Mouse (Mus musculus): ENCODE data around the gene Zfp709.
"Not testable (repeated sequence)": the region's sequence is repeated elsewhere in the genome, so short reads cannot be mapped to it uniquely, and the experiment has no call there.

Zfp709 gene

DNA sequence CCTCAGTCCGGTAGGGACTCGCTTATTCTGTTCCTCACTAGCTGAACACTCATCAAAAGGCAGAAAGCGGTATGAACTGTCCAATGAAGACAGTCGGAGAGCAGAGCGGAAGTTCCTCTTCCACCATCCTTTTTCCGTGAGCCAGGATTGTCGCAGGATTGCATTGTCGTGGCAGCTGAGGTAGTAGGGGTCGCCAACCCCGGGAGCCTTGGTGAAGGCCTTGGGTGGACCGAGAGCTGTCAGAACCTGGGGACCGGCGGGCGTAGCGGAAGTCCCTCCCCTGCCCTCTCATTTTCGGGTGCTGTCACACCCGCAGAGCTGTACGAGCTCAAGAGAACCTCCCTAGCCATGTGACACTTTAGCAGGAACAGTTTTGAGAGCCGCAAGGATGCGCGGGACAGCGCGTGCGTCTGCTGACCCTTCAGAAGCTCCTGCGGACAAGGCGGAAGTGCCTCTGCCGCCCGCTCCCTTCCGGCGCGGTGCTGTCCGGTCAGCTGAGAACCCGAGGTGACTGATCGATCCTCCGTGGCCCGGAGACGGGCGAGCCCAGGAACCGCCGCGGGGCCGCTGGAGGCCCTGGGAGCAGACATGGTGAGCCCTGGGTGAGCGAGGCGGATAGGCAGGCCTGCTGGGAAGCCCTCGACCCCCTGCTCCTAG, at the start of gene Zfp709:
TSS of gene Zfp709 (plus strand) at position 402 of the 657 bp plus-strand sequence.
- DNase-seq (ENCODE audit: low spot score in 2 of 2): peak; percentile 72 to 81

DNA sequence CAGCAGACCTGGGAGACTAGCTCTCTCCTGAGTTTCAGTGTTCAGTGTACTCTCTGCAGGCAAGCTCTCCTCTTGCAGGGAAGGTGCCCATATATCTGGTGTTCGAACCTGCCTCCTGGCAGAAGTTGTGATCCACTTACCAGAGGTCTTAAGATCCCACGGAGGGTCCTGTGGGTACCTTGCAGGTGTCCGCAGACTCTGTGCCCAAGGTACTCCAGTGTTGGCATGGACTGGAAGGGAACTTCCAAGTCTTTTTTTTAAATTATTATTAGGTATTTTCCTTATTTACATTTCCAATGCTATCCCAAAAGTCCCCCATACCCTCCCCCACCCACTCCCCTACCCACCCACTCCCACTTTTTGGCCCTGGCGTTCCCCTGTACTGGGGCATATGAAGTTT, 43.6 kb upstream of the Zfp709 start:
- not testable (repeated sequence) for DNase-seq (ENCODE audit: low spot score in 2 of 2)

DNA sequence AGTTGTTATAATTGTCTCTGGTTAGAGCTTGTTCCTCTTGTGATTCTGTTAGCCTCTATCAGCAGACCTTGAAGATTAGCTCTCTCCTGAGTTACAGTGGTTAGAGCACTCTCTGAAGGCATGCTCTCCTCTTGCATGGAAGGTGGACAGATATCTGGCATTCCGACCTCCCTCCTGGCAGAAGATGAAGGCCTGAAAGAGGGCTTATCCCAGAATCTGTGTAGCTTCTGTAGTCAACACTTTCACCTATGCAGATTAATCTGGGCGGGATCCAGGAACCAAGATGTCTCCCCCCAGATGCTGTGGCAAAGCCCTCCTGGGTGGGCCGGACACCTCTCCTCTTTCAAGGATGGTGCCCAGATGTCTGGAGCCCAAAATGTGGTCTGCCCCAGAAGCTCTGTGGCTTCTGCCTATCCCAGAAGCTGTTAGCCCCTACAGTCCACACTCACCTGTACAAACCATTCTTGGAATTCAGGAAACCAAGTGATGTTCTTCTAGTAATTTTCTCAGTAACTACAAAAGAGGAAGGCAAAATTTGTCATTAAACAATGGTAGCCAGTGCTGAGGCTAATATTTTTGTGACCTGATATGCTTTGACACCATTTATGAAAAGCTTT, 40.5 kb upstream of the Zfp709 start:
- DNase-seq (ENCODE audit: low spot score in 2 of 2): not testable (repeated sequence)

DNA sequence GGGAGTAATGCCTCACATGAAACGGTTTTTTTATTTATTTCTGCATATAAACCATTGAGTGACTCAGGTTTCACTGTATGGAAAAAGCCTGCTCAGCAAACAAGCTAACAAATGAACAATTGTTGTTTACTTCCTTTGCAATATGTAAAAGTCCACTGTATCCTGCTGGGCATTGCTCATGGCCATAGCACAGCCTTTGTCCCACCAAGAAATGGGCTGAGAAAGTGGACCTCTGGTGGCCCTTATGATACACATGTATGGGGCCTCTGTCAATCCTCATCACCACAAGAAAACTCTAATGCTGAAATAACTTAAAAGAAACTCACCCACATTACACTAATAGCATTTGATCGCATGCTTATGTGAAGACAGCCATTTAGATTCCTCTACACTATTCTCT, 39.3 kb upstream of the Zfp709 start:
- not testable (repeated sequence) for DNase-seq (ENCODE audit: low spot score in 2 of 2)

DNA sequence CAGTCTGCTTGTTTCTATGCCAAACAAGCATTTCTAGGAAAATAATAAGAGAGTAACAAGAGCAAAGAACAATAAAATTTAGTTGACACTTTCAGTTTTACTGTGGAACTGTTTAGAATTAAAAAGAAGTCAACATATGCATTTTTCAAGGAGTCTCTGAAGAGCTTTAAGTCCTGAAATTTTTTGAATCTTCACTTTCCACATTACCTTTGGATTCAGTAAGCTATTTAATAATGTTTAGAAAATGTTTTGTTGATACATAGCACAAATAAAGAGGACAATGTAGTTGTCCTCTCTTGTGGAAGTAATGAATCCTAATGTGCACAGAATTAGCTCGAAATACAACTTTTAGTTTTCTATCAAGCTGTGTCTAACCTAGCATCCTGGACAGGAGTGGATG, 37.4 kb upstream of the Zfp709 start:
- DNase-seq (ENCODE audit: low spot score in 2 of 2): not testable (repeated sequence)

DNA sequence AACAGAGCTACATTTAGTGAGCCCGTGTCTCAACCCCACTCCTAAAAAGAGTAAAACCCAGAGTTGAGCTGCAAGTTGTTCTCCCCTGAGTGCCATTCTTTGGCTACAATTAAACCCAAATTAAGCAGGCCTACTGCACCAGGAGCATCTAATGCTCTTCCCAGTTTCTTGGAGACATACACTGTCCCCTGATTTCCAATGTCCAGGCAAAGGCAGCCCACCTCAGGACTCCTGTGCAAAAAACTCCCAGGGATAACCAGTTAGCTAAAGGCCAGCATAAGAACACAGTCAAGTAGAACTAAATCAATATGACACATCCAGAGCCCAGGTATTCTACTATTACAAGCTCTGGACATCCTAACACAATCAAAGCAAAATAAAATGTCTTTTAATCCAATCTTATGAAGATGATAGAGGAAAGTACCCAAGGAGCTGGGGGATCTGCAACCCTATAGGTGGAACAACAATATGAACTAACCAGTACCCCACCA, 35.8 kb upstream of the Zfp709 start:
- not testable (repeated sequence) for DNase-seq (ENCODE audit: low spot score in 2 of 2)

DNA sequence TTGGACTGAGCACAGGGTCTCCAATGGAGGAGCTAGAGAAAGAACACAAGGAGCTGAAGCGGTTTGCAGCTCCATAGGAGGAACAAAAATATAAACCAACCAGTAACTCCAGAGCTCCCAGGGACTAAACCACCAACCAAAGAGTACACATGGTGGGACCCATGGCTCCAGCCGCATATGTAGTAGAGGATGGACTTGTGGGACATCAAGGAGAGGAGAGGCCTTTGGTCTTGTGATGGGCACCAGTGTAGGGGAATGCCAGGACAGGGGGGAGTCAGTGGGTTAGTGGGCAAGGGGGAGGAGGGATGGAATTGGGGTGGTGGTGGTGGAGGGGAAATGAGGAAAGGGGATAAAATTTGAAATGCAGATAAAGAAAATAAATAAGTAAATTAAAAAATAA, 35.1 kb upstream of the Zfp709 start:
- DNase-seq (ENCODE audit: low spot score in 2 of 2): not testable (repeated sequence)

DNA sequence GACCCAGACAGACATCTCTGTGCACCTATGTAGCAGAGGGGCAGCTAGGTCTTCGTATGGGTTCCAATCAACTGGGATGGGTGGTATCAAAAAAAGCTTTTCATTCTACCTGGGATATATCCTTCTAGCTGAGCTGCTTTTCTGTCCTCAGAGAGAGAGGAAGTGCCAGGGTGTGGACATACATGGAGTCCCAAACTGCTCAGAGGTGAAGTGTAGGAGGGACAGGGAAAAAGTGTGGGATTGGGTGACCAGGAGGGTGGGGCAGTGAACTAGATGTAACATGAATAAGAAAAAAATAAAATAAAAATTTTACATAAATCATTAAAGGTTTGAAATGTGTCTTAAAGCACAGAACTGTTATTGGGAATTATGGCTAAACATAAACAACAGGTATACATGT, 30.8 kb upstream of the Zfp709 start:
- DNase-seq (ENCODE audit: low spot score in 2 of 2): not testable (repeated sequence)

DNA sequence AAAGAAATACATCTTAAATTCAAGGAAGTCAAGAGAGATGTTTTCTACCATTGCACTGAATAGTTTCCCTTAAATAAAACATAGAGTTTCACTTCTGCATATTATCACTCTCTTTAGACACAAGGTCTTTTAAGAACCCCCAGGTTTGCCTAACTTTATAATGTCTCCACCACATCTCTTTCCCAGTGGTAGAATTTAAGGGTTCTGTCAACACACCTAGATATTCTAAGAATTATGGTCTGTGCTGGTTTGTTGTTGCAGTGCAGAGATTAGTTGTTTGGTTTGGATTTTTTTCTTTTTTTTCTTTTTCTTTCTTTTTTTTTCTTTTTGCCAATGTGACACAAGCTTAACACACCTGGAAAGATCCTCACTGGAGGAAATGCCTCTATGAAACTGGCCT, 28.5 kb upstream of the Zfp709 start:
- DNase-seq (ENCODE audit: low spot score in 2 of 2): not testable (repeated sequence)

DNA sequence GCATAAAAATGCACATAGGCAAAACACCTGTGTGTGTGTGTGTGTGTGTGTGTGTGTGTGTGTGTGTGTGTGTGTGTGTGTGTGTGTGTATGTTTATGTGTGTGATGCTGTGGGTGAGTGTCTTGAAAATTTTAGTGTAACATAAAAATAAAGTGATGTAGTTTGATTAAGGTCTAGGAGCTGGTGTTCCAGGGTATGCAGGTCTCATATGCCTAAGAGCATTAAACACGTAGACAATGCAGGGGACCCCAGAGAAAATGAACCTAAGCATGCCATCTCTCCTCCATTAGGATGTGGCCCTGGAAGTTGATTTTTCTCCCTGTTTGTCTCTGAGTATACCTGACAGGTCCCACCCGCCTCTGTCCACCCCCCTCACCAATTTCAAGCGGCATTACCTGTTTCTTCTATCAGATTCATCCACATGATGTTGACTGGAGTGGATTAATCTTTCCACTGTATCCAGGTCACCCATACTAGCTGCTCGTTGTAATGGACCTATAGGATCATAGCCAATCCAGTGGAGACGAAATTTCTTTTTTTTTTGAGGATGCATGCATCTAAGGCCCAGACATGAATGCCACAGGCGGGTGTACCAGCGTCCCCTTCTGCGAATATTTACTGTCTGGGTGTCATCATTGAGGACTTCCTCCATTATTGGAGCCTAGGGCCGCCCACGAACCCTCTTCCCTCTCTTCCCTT, 25.0 kb upstream of the Zfp709 start:
- DNase-seq (ENCODE audit: low spot score in 2 of 2): not testable (repeated sequence)

DNA sequence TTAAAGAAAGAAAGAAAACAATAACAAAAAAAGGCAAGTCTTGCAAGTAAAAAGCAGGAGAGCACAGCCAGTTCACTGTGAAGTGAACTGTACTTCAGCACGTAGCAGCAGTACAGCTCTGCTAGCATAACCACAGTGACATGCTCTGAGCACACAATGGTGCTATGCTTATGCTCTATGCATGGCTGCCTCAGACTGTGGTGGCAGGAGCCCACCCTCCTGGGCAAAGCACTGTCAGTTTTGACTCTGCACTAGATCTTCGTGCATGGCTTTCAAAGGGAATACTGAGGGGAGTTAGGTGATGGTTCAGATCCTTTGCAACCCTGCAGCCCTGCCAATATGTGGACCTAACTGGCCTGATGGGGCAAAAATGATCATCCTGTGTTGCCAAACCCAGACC, 24.5 kb upstream of the Zfp709 start:
- DNase-seq (ENCODE audit: low spot score in 2 of 2): not testable (repeated sequence)

DNA sequence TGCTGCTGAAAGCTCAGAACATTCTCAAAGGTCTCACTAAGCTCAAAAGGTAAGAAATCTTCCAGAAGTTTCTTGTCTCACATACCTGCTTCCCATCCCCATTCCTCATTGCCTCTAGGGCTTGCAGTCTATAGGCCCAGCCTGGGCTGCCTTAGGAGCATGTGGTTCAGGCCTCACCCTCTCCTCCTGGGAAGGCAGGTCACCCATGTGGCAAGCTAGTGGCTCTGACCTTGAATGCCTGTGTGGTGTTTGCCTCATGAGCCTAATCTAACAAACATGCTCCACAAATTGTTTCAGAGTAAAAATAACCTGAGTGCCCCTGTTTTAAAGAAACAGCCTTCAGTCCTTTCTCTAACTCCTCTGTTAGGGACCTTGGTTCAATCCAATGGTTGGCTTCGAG, 20.3 kb upstream of the Zfp709 start:
- DNase-seq (ENCODE audit: low spot score in 2 of 2): not testable (repeated sequence)

DNA sequence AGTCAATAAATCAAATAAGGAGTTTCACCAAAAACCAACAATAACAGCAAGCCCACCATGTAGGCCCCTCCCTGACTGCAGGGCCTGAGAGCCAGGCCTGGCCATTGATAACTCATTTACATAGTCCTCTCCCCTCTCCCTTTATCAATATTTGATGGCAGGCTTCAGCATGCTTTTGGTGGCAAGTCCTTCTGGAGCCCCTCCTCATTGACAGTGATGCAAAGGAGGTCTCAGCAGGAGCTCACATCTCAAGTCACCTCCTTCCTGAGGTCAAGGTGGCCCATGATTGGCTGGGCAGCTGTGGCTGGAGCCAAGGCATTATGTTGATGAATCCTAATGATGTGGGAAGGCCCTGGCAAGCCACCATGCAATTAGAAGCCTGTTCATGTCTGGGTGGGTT, 19.8 kb upstream of the Zfp709 start:
- DNase-seq (ENCODE audit: low spot score in 2 of 2): not testable (repeated sequence)

DNA sequence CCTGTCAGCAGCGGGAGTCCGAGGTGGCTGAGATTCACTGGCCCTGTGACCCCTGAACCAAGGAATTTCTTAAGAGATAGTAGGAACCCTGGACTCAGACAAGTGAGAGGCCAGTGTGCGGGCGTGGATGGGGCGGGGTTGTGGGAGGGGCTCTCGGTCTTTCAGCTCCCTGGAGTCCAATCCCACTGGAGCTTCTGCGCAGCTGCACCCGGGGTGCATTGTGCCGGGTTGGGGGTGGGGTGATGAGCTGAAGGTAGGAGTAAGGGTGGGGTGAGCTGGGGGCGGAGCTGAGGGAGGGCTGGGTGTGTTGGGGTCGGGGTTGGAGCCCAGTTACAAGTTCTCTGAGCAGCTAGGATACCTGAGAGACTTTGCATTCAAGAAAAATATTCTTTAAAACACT, 18.8 kb downstream of the Zfp709 start:
- DNase-seq (ENCODE audit: low spot score in 2 of 2): not testable (repeated sequence)

DNA sequence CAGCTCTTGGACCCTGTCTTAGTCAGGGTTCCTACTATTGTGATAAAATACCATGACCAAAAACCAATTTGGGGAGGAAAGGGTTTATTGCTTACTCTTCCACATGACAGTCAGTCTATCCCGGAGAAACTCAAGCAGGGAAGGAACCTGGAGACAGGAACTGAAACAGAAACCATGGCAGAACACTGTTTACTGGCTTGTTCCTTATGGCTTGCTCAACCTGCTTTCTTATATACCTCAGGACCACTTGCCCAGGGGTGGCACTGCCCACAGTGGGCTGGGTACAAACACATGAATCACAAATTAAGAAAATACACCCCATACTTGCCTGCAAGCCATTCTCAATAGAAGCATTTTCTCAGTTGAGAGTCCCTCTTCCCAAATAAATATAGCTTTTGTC, 21.3 kb downstream of the Zfp709 start:
- DNase-seq (ENCODE audit: low spot score in 2 of 2): not testable (repeated sequence)

DNA sequence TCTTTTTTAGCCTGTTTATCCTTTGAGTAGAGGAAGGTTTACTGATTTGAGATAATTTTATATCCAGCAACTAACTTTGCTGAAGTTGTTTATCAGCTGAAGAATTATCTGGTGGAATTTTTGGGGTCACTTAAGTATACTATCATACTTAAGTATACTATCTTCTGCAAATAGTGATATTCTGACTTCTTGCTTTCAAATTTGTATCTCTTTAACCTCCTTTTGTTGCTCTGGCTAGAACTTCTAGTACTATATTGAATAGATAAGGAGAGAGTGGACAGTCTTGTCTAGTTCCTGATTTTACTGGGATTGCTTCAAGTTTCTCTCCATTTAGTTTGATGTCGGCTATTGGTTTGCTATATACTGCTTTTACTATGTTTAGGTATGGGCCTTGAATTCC, 25.0 kb downstream of the Zfp709 start:
- DNase-seq (ENCODE audit: low spot score in 2 of 2): no peak

DNA sequence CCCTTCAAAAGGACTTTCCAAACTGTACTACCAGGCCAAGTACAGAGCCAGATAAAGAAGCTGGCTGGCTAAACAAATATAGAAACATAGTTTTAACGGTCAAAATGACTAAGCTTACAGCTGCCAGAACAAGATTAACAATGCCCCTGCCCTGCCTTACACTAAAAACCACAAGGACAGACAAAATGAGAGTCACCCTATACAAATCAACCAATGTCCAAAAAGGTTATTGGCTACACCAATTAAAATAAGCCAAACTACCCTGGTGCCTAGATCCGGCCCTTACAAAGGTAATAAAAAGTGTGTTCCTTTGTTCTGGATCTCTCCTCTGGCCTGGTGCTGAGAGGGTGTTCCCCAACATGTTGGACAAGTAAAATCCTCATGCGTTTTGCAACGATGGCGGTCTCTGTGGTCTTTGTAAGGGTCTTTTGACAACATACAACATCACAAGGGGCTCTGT, 26.0 kb downstream of the Zfp709 start:
- no peak for DNase-seq (ENCODE audit: low spot score in 2 of 2)

DNA sequence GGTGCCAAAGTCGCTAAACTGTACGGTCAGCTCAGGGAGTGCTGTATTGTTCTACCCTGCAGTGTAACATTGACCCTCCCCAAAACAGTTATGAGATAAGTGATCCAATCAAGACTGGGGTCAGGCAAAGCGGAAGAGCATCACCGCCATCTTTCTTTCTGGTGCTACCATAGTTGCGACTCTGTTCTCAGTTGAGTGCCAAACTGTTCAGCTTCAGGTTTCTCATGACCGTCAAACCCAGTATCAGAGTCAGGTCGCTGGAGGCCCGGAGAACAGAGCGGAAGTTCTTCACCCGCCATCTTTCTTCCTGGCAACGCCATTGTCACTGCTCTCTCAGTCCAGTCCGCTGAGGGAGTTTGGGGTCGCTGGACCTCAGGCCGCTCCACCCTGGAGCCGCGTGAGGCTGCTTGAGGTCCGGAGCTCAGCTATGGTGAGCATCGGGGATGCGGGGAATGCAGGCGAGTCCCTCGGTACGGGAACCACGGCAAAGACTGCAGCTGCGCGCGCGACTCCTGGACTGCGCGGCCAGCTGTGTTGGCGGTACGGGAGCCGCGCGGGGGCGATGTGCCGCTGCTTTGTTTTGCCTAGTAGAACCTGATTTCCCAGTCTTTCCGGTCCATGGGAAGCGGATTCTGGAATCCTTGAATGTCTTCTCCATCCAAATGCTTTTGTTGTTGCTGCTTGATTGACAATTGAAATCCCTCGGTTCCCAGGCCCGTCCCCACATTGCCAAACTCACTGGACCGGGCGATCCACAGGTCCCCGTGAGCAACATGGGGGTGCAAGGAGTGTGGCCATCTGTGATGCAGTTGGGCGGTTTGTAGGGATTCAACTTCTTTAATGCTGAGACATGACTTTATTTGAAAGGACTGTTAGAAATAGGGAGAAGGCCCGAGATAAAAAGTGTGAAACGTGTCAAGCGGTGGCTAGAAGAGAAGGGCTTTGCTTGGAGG, 26.8 kb downstream of the Zfp709 start, which contains the start of the genes Zfp882 and Zfp617:
TSS of gene Zfp882 (plus strand) at position 300 of the 953 bp plus-strand sequence.
TSS of gene Zfp617 (plus strand) at position 327 of the 953 bp plus-strand sequence.
- DNase-seq (ENCODE audit: low spot score in 2 of 2): peak; percentile 92 to 95

DNA sequence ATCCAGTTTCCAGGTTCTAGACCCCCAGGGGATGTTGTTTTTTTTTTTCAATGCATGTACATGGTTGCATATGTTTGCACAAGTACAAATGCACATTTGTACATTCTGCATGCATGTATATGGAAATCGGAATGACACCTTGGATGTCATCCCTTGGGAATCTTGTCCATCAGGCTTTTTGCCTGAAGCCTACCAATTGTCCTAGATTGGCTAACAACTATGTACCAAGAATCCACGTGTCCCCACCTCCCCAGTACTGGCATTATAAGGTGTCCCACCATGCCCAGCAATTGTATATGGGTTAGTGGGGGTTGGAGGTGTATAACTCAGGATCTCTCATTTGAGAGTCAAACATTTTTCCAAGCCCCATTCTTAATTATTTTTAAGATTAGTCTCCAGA, 30.5 kb downstream of the Zfp709 start:
- no peak for DNase-seq (ENCODE audit: low spot score in 2 of 2)

DNA sequence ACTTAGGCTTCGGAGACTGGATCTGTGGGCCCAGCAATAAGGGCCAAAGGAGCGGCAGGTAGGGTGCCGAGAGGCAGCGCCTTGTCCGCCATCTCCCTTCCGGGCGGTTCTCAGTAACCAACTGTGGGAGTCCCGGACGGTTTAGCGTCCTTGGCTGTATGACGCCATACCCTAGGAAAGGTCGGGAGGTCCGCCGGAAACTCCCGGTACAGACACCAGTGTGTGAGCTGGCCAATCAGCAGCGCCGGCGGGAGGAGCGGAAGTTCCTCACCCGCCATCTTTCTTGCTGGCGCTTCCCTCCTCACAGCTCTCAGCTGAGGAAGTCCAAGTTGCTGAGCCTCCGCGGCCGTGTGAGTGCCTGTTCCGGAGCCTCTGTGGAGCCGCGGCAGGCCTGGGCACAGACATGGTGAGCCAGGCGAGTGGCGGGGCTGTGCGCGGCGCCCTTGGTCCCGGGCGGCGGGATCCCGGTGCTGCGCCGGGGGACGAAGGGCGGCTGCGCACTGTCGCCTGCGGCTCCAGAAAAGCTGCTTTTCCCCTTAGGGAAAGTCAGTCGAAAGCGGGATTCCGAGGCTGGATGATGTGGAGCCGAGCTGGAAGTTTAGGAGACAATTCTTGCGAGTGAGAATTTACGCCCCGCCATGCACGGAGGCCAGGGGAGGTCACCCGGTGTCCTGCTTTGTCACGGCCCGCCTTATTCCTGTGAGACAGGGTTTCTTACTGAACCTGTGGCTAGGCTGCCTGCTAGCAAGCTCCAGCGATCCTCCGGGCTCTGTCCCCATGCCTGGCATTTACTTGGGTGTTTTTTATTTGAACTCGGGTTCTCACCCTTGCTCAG, 41.0 kb downstream of the Zfp709 start:
- peak; percentile 97 to 98 for DNase-seq (ENCODE audit: low spot score in 2 of 2)
